Mouse (Mus musculus): ENCODE data around the gene Bcat1.

The Bcat1 gene

DNA sequence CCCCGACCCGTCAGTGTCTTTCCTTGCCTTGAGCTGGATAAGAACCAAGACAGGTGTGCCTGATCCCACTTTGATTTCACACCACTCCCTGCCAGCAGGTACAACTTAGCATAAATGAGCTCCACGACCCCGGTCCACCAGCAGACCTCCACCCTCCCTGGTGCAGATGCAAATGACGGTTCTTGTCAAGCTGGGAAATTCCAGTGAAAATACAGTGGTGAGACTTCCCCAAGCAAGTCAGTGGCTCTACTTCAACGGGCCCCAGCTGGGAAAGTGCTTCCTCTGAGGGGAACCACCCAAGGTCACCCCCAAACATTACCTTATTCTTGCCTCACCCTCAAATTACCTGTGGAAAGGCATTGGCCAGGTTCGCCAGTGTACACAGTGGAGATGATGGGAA is 16.0 kb upstream of the Bcat1 start:
- DNase-seq, result no peak

DNA sequence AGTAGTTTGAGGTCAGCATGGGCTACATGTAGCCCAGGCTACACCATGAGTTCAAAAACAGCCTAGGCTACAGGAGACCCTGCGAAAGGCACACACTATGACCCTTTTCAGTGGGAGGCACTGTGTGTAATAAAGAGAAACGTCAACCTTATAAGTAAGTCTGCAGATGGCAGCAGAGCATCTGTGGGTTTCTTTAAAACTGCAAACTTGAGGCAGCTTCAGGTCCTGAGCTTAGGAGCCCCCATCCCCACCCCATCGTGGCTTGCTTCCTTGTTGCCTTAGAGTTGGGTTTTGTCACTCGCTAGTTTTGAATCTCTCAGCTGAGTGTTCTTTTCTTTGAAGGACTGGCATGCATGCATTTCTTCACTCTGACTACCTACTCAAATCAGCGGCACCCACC is 14.9 kb upstream of the Bcat1 start:
- no peak for DNase-seq

DNA sequence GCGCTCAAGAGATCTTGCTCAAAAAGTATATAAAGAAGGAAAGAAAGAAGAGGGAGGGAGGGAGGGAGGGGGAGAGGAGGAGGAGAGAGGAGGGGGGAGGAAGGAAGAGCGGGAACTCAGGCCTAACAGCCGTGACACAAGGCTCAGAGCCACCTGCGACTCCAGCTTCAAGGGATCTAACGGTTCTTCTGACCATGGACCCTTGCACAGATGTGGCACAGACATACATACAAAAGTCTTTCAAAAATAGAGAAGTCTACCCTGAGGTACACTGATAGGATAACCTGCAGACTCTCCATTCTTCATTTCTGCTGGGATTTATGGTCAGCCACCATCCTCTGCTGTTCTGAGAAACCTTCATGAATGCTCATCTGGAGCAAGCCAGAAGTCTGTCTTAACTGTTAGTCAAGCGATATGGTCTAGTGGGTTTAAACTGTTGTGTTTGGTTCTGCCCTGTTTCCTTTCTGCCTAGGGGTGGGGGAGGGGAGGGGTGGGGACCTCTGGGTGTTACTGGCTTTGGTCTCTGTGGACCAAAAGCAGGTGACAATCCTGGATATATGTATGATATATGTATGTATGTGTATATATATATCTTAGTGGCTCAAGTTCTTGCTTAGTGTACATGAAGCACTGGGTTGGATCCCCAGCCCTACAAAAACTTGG is 14.3 kb upstream of the Bcat1 start:
- DNase-seq, result no peak

DNA sequence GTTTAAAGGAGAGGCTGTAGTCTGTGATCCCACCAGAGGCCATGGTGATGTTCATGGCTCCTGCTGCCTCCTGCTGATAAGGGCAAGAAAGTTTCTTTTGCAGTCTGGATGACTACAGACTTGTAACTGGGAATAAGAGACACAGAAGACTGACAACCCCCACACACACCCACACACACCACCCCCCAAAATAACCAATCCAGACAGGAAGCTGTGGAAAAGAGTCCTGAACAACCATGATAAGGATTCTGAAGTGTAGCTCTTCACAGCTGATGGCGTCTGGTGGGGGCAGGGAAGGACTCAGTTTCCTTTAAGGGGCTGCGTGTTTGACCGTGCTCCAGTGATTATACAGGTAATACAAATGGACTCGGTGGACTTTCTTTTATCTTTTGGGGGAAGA is 13.4 kb upstream of the Bcat1 start:
- no peak for DNase-seq

DNA sequence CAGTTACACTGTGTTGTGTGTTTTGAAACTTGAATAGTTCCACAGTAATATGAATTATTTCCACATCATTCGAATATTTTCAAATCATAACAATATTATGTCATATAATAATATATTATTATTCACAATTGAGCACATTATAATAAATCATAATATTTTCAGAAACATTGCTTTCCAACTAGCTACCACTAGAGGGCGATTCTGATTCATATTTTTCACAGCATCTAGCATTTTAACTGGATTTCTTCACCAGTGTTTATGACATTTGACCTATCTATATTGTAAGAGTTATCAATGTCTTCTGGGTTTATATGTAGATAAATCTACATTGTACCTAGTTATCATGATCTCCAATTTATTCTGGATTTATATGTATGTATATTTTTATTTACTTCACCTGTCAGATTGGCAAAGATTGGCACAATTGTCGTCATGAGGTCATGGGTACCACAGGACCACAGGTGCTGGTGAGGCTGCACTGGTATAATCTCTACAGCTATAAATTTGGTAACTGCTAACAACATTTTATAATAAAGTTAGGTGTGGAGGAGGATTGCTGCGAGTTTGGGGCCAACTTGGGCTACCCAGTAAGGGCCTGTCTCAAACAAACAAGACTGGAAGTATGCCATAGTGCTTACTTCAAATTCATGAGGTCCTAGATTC is 12.6 kb upstream of the Bcat1 start:
- DNase-seq, result no peak

DNA sequence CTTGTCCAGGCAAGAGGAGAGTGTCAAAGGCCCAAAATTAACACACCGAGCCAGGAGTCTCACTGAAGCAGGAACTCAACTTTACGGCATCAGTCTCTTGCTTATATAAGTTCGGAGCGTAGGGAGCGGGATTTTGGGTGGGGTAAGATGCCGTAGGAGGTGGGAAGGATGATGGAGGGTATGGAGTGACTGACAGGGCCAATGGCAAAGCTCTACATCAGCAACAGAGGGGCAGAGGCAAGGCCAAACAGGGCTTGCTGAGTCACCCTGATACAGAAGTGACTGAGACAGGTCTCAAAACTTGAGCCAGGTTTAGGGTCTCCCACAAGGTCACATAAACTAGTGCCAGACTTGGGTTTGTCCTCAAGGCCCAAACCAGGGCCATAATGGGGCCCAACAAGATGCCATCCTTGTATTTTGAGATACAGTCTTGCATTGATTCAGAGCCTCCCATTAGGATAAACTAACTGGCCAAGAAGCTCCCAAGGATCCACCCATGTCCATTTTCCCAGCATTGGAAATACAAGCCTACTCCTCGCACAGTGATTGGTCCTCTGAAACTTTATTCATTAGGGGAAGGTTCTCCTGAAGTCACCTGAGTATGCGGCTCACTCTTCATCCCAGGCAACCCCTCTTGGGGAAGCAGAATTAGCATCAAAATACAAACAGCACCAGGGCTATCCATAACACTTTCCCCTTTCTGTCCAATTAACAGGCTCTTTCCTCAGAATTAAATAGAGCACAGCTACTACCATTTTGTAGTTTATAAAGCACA is 8.5 kb upstream of the Bcat1 start:
- DNase-seq, result no peak

DNA sequence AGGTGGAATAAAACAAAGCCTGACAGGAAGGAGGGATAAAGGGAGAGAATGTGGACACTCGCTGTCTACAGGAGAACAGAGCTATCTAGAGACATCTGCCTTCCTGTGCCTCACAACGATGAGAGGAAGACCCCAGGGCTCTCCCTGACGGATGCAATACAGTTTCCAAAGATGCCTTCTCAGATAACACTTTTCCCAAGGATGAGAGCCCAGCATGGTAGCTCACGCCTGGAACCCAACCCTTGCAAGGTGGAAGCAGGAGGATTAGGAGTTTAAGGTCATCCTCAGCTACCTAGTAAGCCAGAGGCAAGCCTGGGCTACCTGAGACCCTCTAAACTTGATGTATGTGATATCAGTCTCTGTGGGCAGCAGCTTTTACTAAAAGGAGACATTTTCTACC is 5.7 kb upstream of the Bcat1 start:
- no peak for DNase-seq

DNA sequence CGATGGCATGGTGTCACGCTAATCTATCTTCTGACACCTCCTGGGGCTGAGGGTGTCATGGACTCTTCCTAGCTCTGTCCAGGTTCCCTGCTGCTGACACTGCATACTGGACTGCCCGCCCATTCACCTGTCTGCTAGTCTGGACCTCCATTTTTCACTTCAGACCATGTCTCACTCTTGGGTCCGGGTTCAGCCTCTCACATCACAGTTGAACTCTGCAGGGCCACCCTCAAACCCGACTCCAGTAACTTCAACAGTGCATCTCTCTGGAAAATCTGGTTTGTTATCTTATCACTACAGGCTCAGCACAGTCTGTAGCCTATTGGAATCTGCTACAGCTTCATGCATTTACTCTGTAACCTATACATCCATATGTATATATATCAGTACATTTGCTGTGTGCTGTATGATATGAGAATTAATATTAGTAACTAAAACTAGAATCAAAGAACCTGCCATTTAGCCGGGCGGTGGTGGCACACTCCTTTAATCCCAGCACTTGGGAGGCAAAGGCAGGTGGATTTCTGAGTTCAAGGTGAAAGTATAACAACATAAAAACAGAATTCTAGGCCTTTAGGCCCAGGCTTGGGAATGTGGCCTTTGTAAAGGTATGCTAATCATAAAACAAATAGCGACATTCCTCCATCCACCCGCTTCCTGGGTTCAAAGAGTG is 3.2 kb upstream of the Bcat1 start:
- DNase-seq, result no peak

DNA sequence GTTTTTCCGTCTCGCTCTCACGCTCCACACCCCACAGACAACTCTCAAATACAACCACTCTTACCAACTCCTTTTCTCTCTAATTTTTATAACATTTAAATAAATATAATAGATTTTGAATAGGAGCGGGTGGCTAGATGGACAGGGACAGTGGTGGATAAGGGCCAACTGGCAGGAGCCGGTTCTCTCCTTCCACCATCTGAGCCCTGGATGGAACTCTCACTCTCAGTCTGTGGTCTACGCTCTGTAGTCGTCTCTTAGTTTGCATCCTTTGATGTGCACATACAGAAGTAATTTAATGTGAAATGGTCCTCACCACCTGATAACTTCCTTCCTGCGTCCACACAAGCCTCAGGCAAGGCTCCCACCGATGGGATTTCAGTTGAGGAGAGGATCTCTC is 302 bp upstream of the Bcat1 start:
- no peak for DNase-seq

DNA sequence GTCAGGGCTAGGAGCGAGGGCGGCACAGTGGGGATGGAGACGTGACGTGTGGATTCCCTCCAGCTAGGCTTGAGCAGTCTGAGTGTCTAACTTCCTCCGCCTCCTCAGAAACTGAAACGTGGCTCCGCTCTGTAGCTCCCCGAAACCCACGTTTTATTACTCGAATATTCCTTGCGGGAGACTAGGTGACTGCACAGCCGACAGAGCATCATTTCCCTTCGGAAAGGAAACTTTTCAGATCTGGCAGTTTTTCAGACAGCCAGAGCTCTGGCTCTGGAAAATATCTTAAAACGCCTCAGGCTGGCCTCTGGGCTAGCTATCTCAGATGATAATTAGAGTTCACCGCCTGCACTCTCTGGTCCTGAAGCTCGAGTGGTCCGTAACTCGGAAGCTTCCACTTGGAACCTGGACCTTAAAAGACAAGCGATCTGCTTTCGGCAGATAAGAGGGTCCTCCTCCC is 866 bp downstream of the Bcat1 start:
- peak; percentile 76 for DNase-seq

DNA sequence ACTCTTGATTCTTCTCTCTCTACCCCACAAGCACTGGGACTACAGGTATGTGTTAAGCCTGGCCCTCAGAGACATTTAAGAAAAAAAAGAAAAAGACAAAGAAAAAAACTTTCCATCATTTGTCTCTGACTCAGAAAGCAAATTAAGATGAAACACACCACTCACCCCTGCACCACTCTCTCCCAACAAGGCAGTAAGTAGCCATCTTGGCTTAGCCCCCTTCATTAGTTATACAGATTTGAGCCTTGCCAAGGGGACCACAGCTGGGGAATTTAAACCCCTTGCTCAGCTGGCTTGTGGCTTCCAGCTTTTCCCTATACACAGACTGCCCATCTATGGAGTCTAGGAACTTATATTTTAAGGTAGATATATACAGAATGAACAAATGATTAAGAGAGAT is 1.5 kb downstream of the Bcat1 start:
- DNase-seq, result no peak

DNA sequence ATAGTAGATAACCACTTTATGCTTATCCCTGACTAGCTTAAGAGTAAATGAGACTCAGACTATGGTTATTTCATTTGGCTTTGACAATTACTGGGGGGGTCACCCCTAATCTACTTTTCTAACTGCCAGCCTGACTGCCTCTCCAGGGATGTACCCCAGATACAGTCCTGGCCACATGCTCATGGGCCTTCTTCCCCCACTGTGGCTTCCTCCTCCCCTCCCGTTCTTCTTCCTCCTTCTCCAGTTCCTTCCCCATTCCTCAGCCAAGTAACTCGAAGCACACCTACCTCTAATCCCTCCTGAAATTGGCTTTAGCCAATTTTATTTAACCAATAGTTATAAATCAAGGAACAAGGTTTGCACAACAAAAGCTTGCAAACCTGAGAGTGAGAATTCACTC is 6.1 kb downstream of the Bcat1 start:
- DNase-seq, result no peak

DNA sequence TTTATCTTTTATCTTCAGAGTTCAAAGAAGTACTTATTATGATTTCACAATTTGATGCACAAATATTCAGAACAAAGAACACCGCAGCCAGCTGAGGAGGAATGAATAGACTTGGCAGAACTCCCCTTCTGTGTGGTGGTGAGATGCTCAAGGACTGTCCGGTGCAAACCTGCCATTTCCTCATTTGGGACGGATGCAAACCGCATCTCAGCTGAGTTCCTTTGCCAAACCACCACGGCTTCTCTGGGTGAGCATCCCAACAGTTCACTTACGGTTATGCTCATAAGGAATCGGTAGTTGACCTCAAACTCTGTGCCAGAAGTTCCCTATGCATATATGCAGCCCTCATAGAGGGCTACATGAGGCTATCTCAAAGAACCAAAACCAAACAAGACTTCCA is 6.6 kb downstream of the Bcat1 start:
- no peak for DNase-seq

DNA sequence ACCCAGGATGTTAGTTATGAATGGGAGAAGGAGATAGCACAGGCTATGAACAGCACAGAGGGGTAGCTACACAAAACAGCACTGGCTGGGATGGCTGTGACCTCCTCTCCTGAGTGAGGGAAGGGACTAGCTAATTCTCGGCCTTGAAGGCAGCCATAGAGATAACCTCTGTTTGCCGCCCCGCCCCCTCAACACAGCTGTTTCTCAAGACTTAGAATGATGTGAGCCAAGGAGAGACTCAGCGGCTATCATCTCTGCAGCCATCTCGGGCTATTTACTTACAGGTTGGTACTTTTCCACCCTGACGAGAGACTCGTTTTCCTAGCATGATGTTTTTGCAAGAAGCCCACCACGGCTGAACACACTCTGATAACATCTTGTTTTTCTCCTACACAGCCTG is 8.3 kb downstream of the Bcat1 start:
- DNase-seq, result no peak

DNA sequence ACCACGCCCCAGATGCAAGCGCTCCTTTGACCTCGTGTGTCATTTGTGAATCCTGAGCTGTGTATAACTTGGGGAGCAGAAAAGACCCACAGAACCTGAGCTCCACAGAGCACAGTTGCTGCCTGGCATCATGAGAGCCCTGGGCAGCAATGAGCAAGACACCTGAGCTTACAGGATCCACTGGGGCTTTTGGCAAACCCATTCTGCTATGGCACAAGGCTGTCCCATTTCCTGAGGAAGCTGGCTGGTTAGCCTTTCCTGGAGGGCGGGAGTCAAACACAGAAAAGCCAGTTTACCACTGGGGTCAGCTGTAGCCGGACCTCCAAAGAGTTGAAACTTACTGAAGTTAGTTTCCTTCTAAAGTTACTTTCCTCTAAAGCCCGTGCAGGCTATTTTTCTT is 9.6 kb downstream of the Bcat1 start:
- no peak for DNase-seq

DNA sequence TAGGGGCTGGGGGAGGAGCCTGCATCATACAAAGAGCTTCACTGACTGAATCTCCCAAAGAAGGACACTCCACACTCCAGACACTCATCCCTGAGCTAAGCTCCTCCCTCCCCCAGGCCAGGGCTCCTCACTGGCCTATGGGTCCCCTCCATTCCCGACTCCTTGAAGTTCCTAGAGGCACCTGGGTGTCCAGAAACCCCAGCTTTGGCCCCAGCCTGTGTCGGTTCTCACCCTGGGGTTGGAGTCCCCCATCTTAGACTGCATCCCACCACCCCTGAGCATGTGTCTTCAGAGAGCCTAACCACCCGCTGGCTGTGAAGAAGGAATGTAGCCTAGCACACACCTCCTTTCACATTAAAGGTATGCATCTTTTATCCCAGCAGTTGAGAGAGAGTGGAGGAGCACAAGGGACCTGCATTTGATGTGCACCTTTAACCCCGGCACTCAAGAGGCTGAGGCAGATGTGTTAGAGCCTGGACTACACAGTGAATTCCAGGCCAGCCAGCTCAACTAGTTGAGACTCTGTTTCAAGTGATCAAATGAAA is 10.6 kb downstream of the Bcat1 start:
- no peak for DNase-seq

DNA sequence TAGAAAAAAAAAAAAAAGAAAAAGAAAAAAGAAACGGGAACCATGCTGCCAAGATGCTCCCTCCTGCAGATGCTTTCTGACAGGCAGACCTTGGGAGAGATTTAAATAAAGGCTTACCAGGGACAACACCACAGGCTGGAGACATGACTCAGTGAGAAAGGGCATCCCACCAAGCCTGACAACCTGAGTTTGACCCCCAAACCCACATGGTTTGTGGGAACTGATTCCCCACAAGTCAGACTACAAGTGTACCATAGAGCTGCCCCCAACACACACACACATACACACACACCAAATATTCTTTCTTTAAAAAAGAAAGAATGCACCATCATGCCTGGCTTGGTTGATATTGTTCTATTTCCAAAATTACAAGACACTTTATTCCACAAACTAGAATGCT is 11.9 kb downstream of the Bcat1 start:
- no peak for DNase-seq

DNA sequence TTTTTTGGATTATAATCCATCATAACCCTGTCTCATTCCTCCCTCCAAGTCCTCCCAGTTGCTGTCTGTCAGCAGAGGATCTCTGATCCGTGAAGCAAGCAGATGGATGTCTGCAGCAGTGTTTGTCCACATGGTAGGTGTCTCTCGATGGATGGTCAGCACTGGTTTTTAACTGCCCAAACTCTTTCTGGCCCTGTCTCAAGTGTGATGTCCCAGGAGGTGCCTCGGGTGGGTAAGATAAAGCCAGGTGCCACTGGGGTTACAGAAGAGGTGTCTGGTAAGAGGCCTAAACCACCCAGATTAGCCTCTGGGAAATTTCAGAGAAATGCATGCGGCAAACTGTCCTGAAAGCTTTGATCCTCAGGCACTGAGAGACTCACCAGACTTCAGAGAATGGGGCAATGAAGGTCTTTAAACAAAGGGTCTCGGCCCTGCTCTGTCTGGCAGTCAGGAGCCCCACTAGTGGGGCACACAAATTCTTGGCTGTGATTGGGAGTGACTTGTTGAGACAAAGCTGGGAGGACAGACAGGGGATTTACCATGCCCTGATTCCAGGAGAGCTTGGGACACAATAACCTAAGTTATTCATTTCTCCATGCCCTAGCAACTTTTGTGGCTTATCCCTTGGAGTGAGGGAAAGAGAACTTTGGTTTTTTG is 12.6 kb downstream of the Bcat1 start:
- DNase-seq, result no peak

DNA sequence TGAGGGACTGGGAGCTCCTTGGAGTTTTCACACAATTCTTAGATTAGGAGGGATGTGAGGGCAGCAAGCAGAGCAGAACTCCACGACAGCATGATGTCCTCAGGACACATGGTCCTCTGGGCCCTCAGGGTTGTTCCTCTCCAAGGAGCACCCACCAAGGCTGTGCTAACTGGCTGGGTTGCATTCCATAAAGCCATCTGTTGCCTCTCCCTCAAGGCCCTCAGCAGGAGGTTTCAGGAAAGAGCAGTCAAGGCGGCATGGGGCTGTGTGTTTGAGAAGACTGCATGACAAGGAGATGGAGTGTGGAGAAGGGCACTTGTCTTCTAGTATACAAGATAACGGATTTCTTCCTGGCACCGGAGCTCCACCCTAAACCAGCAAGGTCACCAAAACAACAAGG is 13.2 kb downstream of the Bcat1 start:
- no peak for DNase-seq

DNA sequence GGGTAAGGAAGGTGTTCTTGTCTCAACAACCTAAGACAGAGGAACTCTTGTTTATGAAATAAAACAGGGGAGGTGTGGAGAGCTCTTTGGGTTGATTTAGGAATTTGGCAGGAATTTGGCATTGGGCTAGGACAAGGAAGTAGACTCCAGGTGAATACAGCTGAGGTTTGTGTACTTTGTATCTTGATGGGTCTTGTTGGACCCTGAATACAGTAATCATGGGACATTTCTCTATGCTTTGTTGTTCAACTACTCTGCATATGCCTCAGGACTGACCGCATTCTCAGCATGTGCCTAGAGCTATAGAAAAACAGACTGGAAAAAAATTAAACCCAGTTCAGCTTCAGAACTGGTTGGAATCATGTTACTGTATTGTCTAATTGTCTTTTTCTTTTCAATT is 14.6 kb downstream of the Bcat1 start:
- no peak for DNase-seq

DNA sequence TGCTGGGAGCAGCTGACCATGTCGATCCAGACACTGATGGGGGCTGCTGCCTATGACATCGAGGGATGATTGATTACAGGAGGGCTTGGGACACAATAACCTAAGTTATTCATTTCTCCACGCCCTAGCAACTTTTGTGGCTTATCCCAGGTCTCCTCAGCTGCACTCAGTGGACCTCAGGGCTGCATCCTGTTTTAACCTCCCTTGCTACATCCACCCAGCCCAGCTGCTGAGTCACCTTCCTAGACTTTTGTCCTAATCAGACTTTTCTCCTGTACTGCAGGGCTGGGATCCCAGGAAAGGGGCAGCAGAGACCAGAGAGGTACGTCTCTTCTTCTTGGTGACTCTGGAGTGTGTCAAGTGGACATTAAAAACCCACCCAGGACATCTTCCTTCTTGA is 19.9 kb downstream of the Bcat1 start:
- DNase-seq, result no peak

DNA sequence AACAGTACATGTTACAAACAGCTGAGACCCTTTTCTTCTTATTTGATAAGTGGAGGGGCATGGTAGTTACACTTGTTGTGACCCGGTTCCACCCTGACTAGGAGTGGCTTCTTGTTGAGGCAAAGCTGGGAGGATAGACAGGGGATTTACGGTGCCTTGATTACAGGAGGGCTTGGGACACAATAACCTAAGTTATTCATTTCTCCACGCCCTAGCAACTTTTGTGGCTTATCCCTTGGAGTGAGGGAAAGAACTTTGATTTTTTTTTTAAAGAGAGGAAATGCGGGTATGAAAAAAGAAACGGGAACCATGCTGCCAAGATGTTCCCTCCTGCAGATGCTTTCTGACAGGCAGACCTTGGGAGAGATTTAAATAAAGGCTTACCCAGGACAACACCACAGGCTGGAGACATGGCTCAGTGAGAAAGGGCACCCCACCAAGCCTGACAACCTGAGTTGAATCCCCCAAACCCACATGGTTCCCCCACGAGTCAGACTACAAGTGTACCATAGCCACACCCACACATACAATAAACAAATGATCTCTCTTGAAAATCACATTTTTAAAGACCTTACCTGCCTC is 20.6 kb downstream of the Bcat1 start:
- no peak for DNase-seq
